Mouse (Mus musculus) ovary, adult 18-20 months (tissue): ENCODE data around the gene Anp32a.

ENCODE experiments used
- DNase-seq: peaks from one replicate; pipeline ENCODE4 v3.0.0; 2022; ENCODE audit warnings: low spot score, mixed read lengths

Gene Anp32a

GRCm38 (mm10) chr9:62346388-62346679 lies 5.2 kb downstream of the Anp32a start:
- no peak for DNase-seq

GRCm38 (mm10) chr9:62347201-62347600 lies 6.1 kb downstream of the Anp32a start:
- no peak for DNase-seq

- DNase-seq = no peak
Measured at GRCm38 (mm10) chr9:62348050-62348449, 7.0 kb downstream of the Anp32a start.

DNA sequence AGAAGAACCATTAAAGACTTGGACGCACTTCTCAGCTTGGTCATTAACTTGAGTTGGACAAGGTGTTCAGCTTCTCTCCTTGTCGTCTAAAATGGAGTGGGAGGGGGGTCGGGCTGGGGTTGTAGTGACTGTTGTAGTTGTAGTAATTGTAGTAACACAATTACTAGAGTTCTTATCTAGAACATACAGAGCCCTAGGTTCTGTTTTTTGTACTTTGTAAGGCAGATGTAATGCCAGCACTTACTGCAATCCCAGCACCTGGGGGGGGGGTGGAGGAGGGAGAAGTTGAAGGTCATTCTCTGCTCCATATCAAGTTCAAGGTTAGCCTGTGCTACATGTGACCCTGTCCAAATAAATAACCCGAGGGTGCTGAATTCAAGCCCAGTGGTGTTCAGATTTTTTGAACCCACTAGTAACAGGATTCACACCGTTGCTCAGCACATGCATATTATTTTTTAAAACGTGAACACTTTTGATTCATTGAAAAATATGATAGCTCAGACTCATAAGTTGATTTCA lies 7.4 kb downstream of the Anp32a start:
- DNase-seq = no peak

GRCm38 (mm10) chr9:62349250-62349649 lies 8.2 kb downstream of the Anp32a start:
- no peak for DNase-seq

GRCm38 (mm10) chr9:62350721-62351120 lies 9.6 kb downstream of the Anp32a start:
- no peak for DNase-seq

GRCm38 (mm10) chr9:62351200-62351599 lies 10.1 kb downstream of the Anp32a start:
- no peak for DNase-seq

DNA sequence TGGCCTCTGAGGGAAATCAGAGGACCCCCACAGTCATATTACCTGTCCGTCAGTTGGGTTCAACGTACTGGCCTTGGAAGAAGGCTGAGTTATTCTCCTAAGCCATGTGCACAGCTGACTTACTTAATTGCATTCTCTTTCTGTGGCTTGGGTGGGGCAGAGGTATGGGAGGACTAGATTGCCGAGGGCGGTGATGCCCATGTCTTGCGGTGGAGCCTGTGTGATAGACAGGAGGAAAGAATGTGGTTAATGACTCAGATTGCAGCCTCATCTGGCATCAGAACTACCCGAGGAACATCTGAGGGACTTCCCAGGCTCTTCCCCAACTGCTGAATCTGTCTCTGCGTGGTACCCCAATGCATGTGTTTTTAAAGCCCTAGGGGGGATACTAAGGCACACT lies 12.7 kb downstream of the Anp32a start:
- DNase-seq = no peak

DNA sequence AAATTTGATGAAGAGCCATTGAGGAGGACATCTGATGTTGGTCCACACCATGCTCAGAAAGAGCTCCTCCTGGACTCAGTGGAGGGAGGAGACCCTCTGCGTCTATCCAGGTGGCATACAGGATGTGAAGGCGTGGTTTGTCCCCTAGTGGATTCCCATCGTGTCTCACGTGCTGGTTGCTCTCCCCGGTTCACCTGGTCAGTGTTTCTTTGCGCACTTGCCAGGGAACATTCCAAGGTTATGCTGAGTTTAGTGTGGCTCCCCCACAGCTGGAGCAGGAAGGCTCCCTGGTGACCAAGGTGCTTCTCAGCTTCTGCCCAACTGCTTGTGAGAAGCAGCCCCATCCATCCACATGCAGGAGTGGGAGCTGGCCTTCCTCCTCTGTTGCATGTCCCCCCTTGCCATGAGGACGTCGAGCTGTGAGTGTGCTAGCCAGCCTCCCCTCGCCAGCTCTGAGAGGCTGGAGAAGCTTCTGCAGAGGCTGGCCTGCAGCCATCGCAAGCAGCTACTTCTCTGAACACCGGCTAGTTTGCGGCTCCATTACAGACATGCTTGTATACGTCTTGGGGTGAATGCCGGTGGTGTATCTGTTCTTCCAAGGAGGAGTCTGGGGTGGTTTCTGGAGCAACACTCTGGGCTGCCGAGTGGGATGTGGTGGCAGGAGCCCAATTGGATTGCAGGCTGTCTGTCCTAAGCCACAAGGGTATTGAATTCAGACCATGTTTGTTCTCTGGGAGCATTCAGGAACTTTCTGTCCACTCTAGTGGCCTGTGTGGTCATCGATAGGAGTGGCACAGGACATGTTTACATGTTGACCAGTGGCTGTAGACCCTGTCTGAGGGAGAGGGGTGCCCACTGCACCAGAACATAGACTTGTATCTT lies 14.0 kb downstream of the Anp32a start:
- DNase-seq = no peak

DNA sequence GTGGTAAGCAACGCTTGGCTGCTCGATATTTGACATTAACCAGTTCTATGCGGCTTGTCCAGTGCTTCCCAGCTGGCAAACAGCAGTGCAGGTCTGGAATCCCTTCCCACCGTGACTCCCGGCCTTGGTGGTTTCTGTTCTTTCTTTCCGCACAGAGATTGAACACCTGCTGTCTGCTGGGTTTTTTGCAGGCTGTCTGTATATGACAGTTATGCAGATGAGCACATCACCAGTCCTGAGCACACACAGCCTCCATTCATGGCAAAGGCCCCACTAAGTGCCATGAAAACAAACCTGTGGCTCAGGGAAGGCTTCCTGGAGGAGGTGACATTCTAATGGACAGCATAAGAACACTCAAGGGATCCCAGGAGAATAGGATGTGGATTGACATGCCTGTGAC lies 14.7 kb downstream of the Anp32a start:
- no peak for DNase-seq

GRCm38 (mm10) chr9:62357593-62357992 lies 16.5 kb downstream of the Anp32a start:
- no peak for DNase-seq

DNA sequence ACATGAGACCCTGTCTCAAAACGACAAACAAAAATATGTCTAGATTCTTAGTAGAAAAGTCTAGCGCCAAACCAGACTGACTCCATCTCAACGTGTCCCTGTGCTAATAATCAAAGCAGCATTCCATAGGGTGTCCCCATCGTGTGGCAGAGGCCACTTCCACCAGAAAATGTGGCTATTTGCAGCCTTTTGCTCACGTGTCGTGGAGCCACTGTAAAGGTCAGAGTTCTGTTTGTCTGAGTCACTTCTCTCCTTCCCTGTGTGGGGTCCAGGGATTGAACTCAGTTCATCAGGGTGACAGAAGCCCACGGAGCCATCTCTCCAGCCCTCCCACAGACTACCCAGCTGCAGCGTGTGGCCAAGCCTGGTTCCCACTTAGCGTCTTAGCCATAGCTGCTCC lies 17.8 kb downstream of the Anp32a start:
- no peak for DNase-seq

DNA sequence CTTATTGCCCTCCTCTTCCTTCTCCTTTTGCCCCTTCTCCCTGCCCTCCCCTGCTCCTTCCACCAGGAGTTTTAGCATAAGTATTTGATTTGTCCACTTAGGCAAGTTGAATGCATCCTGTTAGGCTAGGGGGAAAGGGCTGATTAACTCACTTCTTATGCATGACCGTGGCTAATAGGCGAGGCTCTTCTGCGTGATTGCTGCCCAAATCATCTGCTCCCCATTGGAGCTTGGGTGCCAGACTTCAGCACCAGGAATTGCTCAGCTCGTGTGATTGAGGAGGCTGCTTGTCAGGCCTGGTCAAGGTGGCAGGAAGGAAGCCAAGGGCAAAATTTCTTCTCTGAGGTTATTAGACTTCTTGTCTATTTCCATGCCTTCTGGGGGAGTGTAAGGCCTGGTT lies 19.8 kb downstream of the Anp32a start:
- no peak for DNase-seq

DNA sequence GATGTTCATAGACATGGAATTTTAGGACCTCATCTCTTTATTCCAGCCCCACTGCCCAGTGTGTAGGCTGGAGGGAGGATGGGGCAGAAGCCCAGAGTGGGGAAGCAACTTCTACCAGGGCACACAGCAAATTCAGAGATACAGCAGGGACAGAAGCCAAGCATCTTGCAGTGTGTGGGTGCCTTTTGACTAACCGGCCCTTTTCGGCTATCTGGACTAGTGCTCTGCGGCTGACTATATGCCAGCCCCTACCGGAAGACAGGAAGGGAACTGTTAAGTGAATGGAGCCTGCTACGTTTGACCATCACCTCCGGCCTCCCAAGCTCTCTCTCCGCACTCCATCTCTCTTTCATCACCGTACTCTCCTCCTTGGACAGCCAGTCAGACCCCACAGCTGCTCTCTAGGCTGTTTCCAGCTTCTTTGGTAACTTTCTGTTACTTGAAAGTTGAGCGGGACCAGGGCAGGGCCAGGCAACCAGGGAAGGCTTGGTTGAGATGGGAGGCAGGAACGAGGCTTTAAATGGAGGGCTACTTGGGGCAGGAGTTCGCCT lies 21.8 kb downstream of the Anp32a start:
- DNase-seq = no peak

GRCm38 (mm10) chr9:62363619-62364018 lies 22.5 kb downstream of the Anp32a start:
- peak; percentile 87 for DNase-seq

DNA sequence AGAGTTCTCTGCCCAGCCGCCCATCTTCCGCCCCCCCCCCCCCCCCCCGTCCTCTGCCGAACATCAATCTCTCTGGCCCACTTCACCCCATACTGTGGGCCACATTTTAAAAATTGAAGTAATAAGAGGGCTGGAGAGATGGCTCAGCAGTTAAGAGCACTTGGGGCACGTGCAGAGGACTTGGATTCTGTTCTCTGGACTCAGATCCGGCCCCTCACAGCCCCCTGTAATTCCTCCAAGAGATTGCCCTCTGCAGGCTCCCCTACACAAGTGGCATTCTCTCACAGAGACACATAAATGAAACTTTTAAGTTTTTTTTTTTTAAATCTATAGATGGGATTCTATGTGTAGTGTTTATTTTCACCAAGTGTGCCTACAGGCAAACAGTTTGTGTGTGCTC lies 23.1 kb downstream of the Anp32a start:
- no peak for DNase-seq

DNA sequence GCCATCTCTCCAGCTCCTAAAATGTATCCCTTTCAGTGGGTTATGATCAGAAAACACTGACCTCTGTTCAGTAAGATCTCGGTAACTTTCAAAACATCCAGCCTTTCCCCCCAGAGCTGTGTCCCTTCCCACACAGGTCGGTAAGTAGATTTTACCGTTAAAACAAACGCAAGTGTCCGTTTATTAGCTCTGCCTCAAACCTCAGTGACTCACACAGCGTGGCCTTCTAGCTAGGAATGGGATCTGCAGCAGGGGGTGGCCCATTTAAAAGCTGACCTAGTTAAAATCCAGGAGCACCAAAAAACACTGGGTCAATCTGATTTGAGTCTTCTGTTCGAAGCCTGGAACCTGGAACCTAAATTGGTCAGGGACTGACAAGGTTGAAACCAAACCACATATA lies 23.7 kb downstream of the Anp32a start:
- no peak for DNase-seq

DNA sequence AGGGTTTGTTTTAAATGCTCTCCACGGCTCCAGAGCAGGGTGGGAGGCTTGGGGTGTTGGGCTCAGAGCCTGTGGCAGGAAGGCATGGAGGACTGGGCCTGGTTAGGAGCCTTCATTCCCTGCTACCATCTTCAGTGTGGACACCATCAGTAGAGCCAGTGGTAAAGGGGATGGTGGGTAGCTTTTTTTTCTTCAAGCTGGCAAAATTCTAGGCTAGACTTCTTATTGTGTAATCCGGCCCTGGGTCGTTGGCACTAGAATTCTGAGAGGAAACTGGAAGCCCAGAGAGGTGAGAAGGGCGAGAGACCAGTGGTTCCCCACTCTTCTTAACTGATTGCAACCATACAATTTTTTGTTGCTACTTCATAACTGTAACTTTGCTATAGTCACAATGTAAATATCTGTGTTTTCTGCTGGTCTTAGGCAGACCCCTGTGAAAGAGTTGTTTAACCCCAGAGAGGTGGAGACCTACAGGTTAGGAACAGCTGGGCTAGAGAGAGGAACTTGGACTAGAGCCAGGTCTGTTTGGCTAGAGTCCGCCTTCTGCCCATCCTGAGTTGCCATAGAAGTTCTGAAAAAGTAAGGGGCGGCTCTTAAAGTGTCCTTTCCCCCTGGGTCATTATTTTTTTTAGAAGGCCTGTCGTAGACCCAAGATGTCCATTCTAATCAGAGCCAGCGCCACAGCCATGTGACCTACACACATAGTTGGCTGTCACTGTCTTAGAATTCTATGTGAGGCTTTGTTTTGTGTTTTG lies 24.4 kb downstream of the Anp32a start:
- no peak for DNase-seq

- DNase-seq = no peak
Measured at GRCm38 (mm10) chr9:62366478-62367458, 25.7 kb downstream of the Anp32a start.

GRCm38 (mm10) chr9:62367510-62368071 lies 26.5 kb downstream of the Anp32a start:
- DNase-seq = peak; percentile 61

GRCm38 (mm10) chr9:62368256-62368905 lies 27.3 kb downstream of the Anp32a start:
- no peak for DNase-seq
